ENCODE assay signal across 9 mouse cellular contexts in the genomic region with DNA sequence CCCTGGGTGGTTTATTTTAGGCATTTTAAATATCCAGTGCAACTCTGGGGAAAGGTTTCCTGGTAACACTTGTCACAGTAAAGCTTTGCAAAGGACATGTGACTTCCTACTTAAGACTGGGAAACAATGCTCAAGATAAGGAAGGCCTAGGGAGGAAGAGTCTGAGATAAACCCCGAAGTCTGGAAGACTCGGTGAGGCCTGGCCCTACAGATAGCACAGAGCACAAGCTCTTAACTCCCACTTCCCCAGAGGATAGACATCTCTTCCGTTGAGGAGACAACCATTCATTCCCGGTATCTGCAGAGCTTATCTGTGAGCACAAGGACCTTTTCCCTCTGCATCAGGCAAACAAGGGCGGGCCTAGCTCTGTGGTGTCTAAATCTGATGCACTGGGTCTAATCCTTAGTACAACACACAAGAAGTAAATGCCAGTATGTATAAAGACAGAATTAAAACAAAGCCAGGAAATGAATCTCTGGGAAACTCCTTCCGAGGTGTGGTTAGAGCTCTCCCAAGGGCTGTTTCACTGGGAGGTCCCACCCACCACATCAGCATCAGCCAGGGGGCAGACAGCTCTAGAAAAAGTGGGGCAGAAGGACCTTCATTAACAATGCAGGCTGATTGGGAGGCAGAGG. TPM values are rescaled to one million over a fixed set of nuclear protein-coding genes. Genes with fewer than 3 reads are reported as not detected.
DNase-seq lines count a peak whose midpoint lies in the region; ATAC-seq lines count a peak whose summit lies in the region.
"Had no signal": no experiment of that assay in that cellular context is flagged by ENCODE, and none has a peak within 500 bp of the region (broad histone marks: within the 10 kb centered on the region; RNA-seq: fewer than 3 reads in every experiment).

No protein-coding gene starts in this region.

- ATAC-seq in forebrain, embryonic 14.5 days: no peak

- H3K36me3 ChIP-seq in forebrain, embryonic 14.5 days (ENCODE audit: control insufficient read depth, insufficient read depth, low read length): peaks cover 5% of the 10 kb centered on the region; the same call in 1 of the 2 replicates

- intact Hi-C loops in left cerebral cortex, postnatal 25 days (cut with DNase I): loop anchor here (1.0 kb wide), 2 partner anchors 37 to 84 kb away; partner anchors contain the start of gene Ddah2

- H3K27ac ChIP-seq in forebrain, embryonic 14.5 days (ENCODE audit: low read depth, low read length): no peak overlapping the region

- H3K4me2 ChIP-seq in forebrain, embryonic 14.5 days (ENCODE audit: low read length): 0 out of 2 replicates have a peak overlapping the region, but pooled peaks have one; percentile 5

- H3K9me3 ChIP-seq in forebrain, embryonic 14.5 days (replicated peaks; ENCODE audit: control insufficient read depth, low read length): no peaks in the 10 kb centered on the region

- H3K4me1 ChIP-seq in forebrain, embryonic 14.5 days (ENCODE audit: control insufficient read depth, insufficient read depth, low read length): peaks cover 7% of the 10 kb centered on the region

- peak; percentile 10 for DNase-seq in kidney, adult 18-20 months
- no peak for DNase-seq in kidney, adult 11 months
- DNase-seq in forebrain, embryonic 14.5 days (ENCODE audit: low spot score): no peak
- peak; percentile 19 to 32 for DNase-seq in kidney, postnatal 36 days
- peak; percentile 54 to 72 for DNase-seq in lung, postnatal 4 days
- no peak for DNase-seq in ovary, postnatal 10 days (ENCODE audit: low spot score)
- DNase-seq in spleen, adult 12 weeks (ENCODE audit: low spot score): no peak
- DNase-seq in left cerebral cortex, postnatal 25 days (ENCODE audit: low spot score in 2 of 2): no peak

- 60% methylated on average over 6 of the region's 6 CpGs for WGBS in forebrain, embryonic 14.5 days

- H3K9ac ChIP-seq in forebrain, embryonic 14.5 days (ENCODE audit: low read length): no peak overlapping the region; the same call in 1 of the 2 replicates

- no peak overlapping the region for H3K4me3 ChIP-seq in forebrain, embryonic 14.5 days (ENCODE audit: low read depth, low read length)

- no peaks in the 10 kb centered on the region for H3K27me3 ChIP-seq in forebrain, embryonic 14.5 days (replicated peaks; ENCODE audit: control insufficient read depth, insufficient read depth, low read length)

RNA-seq across cellular contexts. Expression of gene Vwa7, which starts 5.6 kb away (rescaled TPM):
- 0.05 and 0.11 TPM in 2 replicates for polyA plus RNA-seq in forebrain, embryonic 14.5 days (2014; fragmentation: Nextera tagmentation; extraction: Ambion mirVana)
- under 1 TPM; 0.30 to 0.37 TPM for total RNA-seq in left cerebral cortex, postnatal 25 days (2021)

RNA-seq across cellular contexts. Expression of gene Sapcd1, which starts 5.9 kb away (rescaled TPM):
- polyA plus RNA-seq in forebrain, embryonic 14.5 days (2014; fragmentation: Nextera tagmentation; extraction: Ambion mirVana): 2.9 and 6.2 TPM in 2 replicates
- total RNA-seq in left cerebral cortex, postnatal 25 days (2021): under 1 TPM; 0.60 to 0.83 TPM
- total RNA-seq: hematopoietic stem cell, adult 5-6 weeks had no signal

RNA-seq across cellular contexts. Expression of gene Vars, which starts 21.2 kb away (rescaled TPM):
- 42.4 and 53.9 TPM in 2 replicates for polyA plus RNA-seq in forebrain, embryonic 14.5 days (2014; fragmentation: Nextera tagmentation; extraction: Ambion mirVana)
- 10 to 100 TPM; 38.0 to 44.7 TPM for total RNA-seq in left cerebral cortex, postnatal 25 days (2021)

RNA-seq across cellular contexts. Expression of gene Msh5, which starts 24.6 kb away (rescaled TPM):
- 2.3 and 2.6 TPM in 2 replicates for polyA plus RNA-seq in forebrain, embryonic 14.5 days (2014; fragmentation: Nextera tagmentation; extraction: Ambion mirVana)
- under 1 TPM; 0.76 to 0.96 TPM for total RNA-seq in left cerebral cortex, postnatal 25 days (2021)

RNA-seq across cellular contexts. Expression of gene Clic1, which starts 27.8 kb away (rescaled TPM):
- polyA plus RNA-seq in forebrain, embryonic 14.5 days (2014; fragmentation: Nextera tagmentation; extraction: Ambion mirVana): 28.3 and 37.3 TPM in 2 replicates
- 10 to 100 TPM in 1 of 2 experiments, 1 to 10 TPM in 1; 9.9 to 11.6 TPM for total RNA-seq in left cerebral cortex, postnatal 25 days (2021)

Comparison
In these comparisons a context has a peak if more than half of its experiments do, and no peak if none do; other contexts are left out.
1. DNase-seq: peak in kidney, adult 18-20 months (single experiment), kidney, postnatal 36 days (2 of 2) and lung, postnatal 4 days (2 of 2); none in kidney, adult 11 months (single experiment), forebrain, embryonic 14.5 days (single experiment), ovary, postnatal 10 days (single experiment), spleen, adult 12 weeks (single experiment) and left cerebral cortex, postnatal 25 days (0 of 2).